Mouse (Mus musculus) heart, embryonic 15.5 days (tissue): ENCODE results near the gene H1f0. TPM values are rescaled to one million over a fixed set of nuclear protein-coding genes. Genes with fewer than 3 reads are reported as not detected.
A peak's percentile ranks its signal among the peaks of the same experiment; 100 is the strongest.

ENCODE experiments used
- ATAC-seq: fragments of 200-750 bp; cut with Nextera tagmentation; replicated peaks from 2 replicates; pipeline ENCODE4 v1.8.0; 2017; ENCODE audit warnings: low read depth, moderate TSS enrichment; ENCODE audit not compliant: insufficient number of reproducible peaks, insufficient read depth, low FRiP score
- H3K27ac ChIP-seq: fragments of 300-500 bp; sonication (generic); 2 replicates; pipeline ENCODE4 v1.5.1; 2015; ENCODE audit warnings: mild to moderate bottlenecking, inconsistent platforms
- H3K27me3 ChIP-seq: fragments of 300-500 bp; sonication (generic); 2 replicates; pipeline ENCODE4 v1.6.1; 2015; ENCODE audit warnings: inconsistent platforms
- H3K36me3 ChIP-seq: fragments of 300-500 bp; sonication (generic); 2 replicates; pipeline ENCODE4 v1.6.1; 2015; ENCODE audit warnings: mild to moderate bottlenecking, inconsistent platforms
- H3K4me1 ChIP-seq: fragments of 300-500 bp; sonication (generic); replicated peaks from 2 replicates; pipeline ENCODE4 v1.6.1; 2015; ENCODE audit warnings: inconsistent platforms
- H3K4me2 ChIP-seq: fragments of 300-500 bp; sonication (generic); 2 replicates; pipeline ENCODE4 v1.6.1; 2015; ENCODE audit warnings: inconsistent platforms, mild to moderate bottlenecking, moderate library complexity
- H3K4me3 ChIP-seq: fragments of 300-500 bp; sonication (generic); 2 replicates; pipeline ENCODE4 v1.5.1; 2015; ENCODE audit warnings: mild to moderate bottlenecking, inconsistent platforms
- H3K9ac ChIP-seq: fragments of 300-500 bp; sonication (generic); 2 replicates; pipeline ENCODE4 v1.6.1; 2015; ENCODE audit warnings: mild to moderate bottlenecking, inconsistent platforms
- H3K9me3 ChIP-seq: fragments of 300-500 bp; sonication (generic); replicated peaks from 2 replicates; pipeline ENCODE4 v1.6.1; 2016; ENCODE audit warnings: inconsistent platforms
- WGBS: fragments of 180-500 bp; shearing (Covaris S2); methylation state at CpG from one replicate; pipeline ENCODE4 v1.1.7; 2015; ENCODE audit warnings: mixed read lengths; 5-methylcytosine and 5-hydroxymethylcytosine counted together
- microRNA-seq: library from miRNA; unstranded; fragments of <30 nt; microRNA quantifications from one replicate; pipeline ENCODE4, GENCODE M21; 2016
- polyA plus RNA-seq: library from polyadenylated mRNA; unstranded; fragments of >200 nt; fragmentation: Nextera tagmentation; extraction: Ambion mirVana; gene quantifications from 2 replicates; pipeline ENCODE4 v1.2.1, GENCODE M21; 2015

H1f0 gene
- polyA plus RNA-seq, 1 experiment from 2014 or later = 289 TPM

DNA sequence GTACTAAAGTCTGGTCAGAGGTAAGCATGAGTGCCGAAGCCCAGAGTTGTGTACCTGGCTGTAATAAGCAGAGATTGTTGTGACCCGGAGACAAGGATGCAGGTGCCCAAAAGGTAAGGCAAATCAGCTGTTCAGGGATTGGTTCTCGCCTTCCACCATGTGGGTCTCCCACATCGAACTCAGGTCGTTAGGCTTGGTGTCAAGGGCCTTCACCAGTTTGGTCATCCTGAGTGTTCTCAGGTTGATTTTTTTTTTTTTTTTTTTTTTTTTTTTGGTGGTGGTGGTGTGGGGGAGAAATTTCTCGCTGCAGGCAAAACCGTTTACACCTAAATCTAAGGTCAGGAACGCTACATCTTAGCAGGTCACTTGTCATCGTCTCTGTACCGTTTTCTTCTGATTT lies 46.2 kb downstream of the H1f0 start:
- Histone ChIP-seq H3K36me3 (peaks cover 27% of the 10 kb centered on the region), H3K4me1 (peaks cover 15% of the 10 kb centered on the region), H3K4me3 (peak overlapping the region; percentile 92), H3K27ac (peak overlapping the region; percentile 85), H3K9me3 (no peaks in the 10 kb centered on the region), H3K9ac (peak overlapping the region; percentile 91), H3K27me3 (no peaks in the 10 kb centered on the region), H3K4me2 (peak overlapping the region; percentile 87)
- no peak for ATAC-seq
- 30% methylated on average over 10 of the region's 10 CpGs for WGBS

DNA sequence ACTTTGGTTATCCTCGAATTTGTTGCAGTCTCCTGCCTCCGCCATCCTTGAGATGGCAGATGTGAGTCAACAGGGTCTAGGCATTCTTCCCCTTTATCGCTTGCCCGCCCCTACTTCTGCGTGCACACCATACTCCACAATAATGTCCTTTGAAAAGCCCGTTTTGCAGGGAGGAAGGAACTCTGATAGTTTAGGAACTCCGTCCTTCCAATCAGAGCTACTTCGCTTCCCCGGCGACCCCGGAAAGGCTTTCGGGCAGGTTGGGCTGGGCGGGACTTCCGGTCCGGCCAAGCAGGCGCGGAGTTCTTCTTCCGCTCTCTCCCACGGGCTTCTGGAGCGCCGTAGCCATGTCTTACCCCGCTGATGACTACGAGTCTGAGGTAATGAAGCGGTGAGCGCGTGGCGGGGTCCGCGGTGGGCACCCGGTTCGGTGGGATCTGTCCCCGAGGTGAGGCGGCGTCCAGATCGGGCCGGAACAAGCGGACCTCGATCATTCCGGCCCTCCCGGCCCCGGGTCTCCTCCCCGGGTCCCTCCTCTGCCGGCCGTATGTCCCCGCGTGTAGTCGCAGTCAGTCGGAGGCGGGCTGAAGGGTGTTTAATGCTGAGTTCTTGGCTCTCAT lies 46.8 kb downstream of the H1f0 start, which contains the start of gene Eif3l:
Eif3l (plus strand) TSS at position 267 of the 620 bp plus-strand sequence.
- peaks cover 33% of the 10 kb centered on the region for H3K36me3 ChIP-seq
- H3K27me3 ChIP-seq = no peaks in the 10 kb centered on the region
- H3K9ac ChIP-seq = peak within 1 kb of the TSS; percentile 91
- ATAC-seq = peak; percentile 84
- peak within 1 kb of the TSS; percentile 85 for H3K27ac ChIP-seq
- peak within 1 kb of the TSS; percentile 87 for H3K4me2 ChIP-seq
- WGBS = under 1% methylated on average over 49 of the region's 49 CpGs
- no peaks in the 10 kb centered on the region for H3K9me3 ChIP-seq
- H3K4me3 ChIP-seq = peak within 1 kb of the TSS; percentile 92
- H3K4me1 ChIP-seq = peaks cover 15% of the 10 kb centered on the region

DNA sequence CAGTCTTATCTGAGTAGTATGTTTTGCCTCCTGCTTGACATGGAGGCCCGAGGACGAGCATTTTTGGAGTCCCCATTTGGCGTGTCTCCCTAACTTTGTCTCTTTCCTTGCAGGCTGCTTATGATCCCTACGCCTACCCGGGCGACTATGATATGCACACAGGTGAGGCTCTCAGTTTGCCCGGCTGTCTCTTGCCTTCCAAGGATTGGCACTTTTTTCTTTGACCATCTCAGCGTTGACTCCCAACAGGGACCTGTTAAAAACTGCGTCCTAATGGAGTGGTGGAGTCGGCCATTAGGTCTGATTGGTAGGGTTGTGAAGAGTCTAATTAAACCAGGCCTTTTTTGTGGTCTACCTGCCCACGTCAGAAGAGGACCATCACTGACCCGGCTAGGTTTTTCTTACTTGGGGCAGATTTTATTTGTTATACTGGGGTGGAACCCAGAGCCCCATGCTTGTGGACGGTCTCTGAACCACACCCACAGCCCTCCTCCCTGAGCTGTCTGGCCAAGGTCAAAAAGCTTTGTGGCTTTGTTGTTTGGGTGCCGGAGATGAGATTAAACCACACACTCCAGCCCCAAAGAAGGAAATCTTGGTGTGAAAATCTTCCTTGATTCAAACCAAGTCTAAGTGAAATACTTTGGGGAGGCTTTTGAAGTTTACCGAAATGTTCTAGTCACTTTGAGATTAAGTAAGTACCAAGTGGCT lies 47.6 kb downstream of the H1f0 start:
- peak overlapping the region; percentile 85; the same call in 1 of the 2 replicates for H3K27ac ChIP-seq
- ATAC-seq = no peak
- 31% methylated on average over 15 of the region's 15 CpGs for WGBS
- peak overlapping the region; percentile 87 for H3K4me2 ChIP-seq
- H3K27me3 ChIP-seq = no peaks in the 10 kb centered on the region
- no peaks in the 10 kb centered on the region for H3K9me3 ChIP-seq
- H3K9ac ChIP-seq = peak overlapping the region; percentile 91
- peaks cover 15% of the 10 kb centered on the region for H3K4me1 ChIP-seq
- H3K4me3 ChIP-seq = peak overlapping the region; percentile 92
- H3K36me3 ChIP-seq = peaks cover 38% of the 10 kb centered on the region

DNA sequence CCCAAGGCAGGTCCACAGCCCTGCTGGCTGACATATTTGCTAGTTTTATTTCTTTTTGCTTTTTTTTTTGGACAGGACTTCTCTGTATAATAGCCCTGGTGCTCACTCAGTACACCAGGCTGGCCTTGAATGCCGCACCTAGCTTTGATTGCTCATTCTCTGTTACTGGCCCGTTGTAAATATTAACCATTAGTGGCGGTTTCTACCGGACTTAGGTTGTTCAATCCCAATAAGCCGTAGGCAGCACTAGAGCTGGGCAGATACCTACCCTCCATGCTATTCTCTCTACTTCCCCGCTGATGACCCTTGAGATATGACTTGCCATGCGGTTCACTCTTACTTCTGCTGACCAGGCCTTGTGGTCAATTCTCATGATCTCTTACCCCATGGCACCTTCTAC lies 51.3 kb downstream of the H1f0 start:
- Histone ChIP-seq H3K9me3 (no peaks in the 10 kb centered on the region), H3K27ac (no peak overlapping the region), H3K4me2 (no peak overlapping the region), H3K9ac (no peak overlapping the region), H3K4me3 (no peak overlapping the region), H3K27me3 (no peaks in the 10 kb centered on the region), H3K36me3 (peaks cover 75% of the 10 kb centered on the region), H3K4me1 (peaks cover 11% of the 10 kb centered on the region)
- no peak for ATAC-seq
- 97% methylated on average over 7 of the region's 7 CpGs for WGBS

Small RNA genes within 50 kb of the gene (microRNA-seq; reads per million reads assigned to microRNA genes)
- 1.1 reads per million for gene Mir6956

Other genes with a start within 250 kb of the H1f0 start
- 5.7 and 7.6 TPM in 2 replicates for gene Card10, start 225.4 kb upstream of the H1f0 start, polyA plus RNA-seq
- gene Cdc42ep1, start 185.8 kb upstream of the H1f0 start, polyA plus RNA-seq = 32.0 and 40.4 TPM in 2 replicates
- 0.43 and 0.45 TPM in 2 replicates for gene Lgals2, start 172.9 kb upstream of the H1f0 start, polyA plus RNA-seq
- gene Gga1, start 151.3 kb upstream of the H1f0 start, polyA plus RNA-seq = 39.7 and 48.4 TPM in 2 replicates
- 0.53 TPM in 1 of 2 replicates, not detected in the other for gene Gm49510, start 128.8 kb upstream of the H1f0 start, polyA plus RNA-seq
- 15.1 and 24.5 TPM in 2 replicates for gene Sh3bp1, start 128.7 kb upstream of the H1f0 start, polyA plus RNA-seq
- gene Pdxp, start 114.5 kb upstream of the H1f0 start, polyA plus RNA-seq = 16.2 and 20.4 TPM in 2 replicates
- gene Lgals1, start 101.7 kb upstream of the H1f0 start, polyA plus RNA-seq = 806 and 862 TPM in 2 replicates
- gene Nol12, start 93.5 kb upstream of the H1f0 start, polyA plus RNA-seq = 29.9 and 30.3 TPM in 2 replicates
- gene Triobp, start 80.7 kb upstream of the H1f0 start, polyA plus RNA-seq = 36.8 and 54.5 TPM in 2 replicates
- not detected in 2 replicates for gene Galr3, start 13.4 kb downstream of the H1f0 start, polyA plus RNA-seq
- gene Ankrd54, start 34.4 kb downstream of the H1f0 start, polyA plus RNA-seq = 20.4 and 31.6 TPM in 2 replicates
- gene Eif3l, start 46.7 kb downstream of the H1f0 start, polyA plus RNA-seq = 131 and 151 TPM in 2 replicates
- gene Micall1, start 80.4 kb downstream of the H1f0 start, polyA plus RNA-seq = 20.2 and 23.3 TPM in 2 replicates
- 207 and 240 TPM in 2 replicates for gene Polr2f, start 112.6 kb downstream of the H1f0 start, polyA plus RNA-seq
- 7.4 and 8.1 TPM in 2 replicates for gene 1700088E04Rik, start 112.8 kb downstream of the H1f0 start, polyA plus RNA-seq
- 0.45 and 1.3 TPM in 2 replicates for gene Sox10, start 136.8 kb downstream of the H1f0 start, polyA plus RNA-seq
- gene Pick1, start 200.7 kb downstream of the H1f0 start, polyA plus RNA-seq = 29.5 and 39.9 TPM in 2 replicates
- gene Gm49486, start 200.9 kb downstream of the H1f0 start, polyA plus RNA-seq = 0.61 and 0.73 TPM in 2 replicates
- 0.60 TPM in 2 replicates for gene Slc16a8, start 226.3 kb downstream of the H1f0 start, polyA plus RNA-seq